Mouse (Mus musculus) testis, adult 2 months (tissue): ENCODE data around the gene Clec3a.

ENCODE experiments used
- CTCF ChIP-seq: fragments of 200-500 bp; IDR thresholded peaks from 2 replicates; pipeline ENCODE4 v1.5.1; 2012; ENCODE audit warnings: low read depth, mild to moderate bottlenecking, inconsistent platforms, low read length, moderate library complexity; ENCODE audit not compliant: control insufficient read depth, insufficient read depth, insufficient replicate concordance
- POLR2A ChIP-seq: fragments of 200-500 bp; IDR thresholded peaks from 2 replicates; pipeline ENCODE4 v1.6.1; 2012; ENCODE audit warnings: low read depth, mild to moderate bottlenecking, inconsistent platforms, low read length, moderate library complexity; ENCODE audit not compliant: control insufficient read depth

DNA sequence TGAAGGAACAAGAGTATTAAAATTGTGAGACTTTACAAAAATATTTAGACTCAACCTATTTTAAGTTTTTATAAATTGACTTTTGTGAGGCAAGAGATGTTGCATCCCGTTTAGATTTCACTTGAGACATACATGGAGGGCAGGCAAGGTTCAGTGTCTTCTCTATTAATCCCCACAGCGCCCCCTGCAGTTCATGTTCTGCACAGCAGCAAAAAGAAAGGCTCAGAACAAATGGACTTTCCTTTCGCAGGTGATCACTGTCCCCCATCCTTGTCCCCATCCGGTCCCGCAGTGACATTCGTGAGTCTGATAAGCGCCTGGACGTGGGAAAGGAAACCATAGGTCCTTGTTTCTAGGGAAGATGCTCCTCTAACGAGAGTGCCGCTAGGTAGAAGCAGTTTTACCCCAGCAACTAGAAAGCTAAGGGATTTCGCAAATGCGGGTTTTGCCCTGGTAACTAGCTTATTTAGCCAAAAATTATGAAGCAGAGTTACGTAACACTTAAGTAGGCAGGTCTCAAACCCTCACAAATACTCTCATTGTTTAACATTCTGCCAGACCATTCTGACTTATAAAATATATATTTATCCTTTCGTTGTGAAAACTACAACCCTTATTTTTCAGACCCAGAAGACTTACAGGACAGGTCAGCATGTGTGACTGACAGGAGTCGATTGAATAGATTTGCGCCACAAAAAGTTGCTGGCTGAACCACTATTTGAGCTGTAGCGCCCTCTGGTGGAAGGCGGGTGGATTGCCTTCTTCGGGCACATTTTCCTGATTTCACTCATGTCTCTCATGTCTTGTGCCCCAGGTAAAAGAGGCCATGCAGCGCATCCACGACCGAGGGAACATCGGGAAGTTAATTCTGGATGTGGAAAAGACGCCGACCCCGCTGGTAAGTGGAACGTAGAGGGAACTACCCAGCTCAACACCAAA lies 48.6 kb upstream of the Clec3a start:
- TF ChIP-seq POLR2A (no peak), CTCF (peak; percentile 97)
